Mouse (Mus musculus) monocyte, adult 5-6 weeks (primary cell): ENCODE results near the gene Gm21708. TPM values are rescaled to one million over a fixed set of nuclear protein-coding genes. Genes with fewer than 3 reads are reported as not detected.
"Not testable (repeated sequence)": the region's sequence is repeated elsewhere in the genome, so short reads cannot be mapped to it uniquely, and the experiment has no call there.

ENCODE experiments used
- ATAC-seq: fragments of 153-309, 156-312 bp; replicated peaks from 2 replicates; pipeline ENCODE4 v1.8.0; 2017; ENCODE audit warnings: mild to moderate bottlenecking; ENCODE audit not compliant: low TSS enrichment, insufficient number of reproducible peaks, severe bottlenecking, poor library complexity, low FRiP score
- total RNA-seq: library from RNA; stranded (forward); fragments of 200-1000, 200-491, 200-594 nt; gene quantifications from 3 replicates; pipeline ENCODE4 v1.2.3, GENCODE M21; 2017

The Gm21708 gene
- total RNA-seq, result 0.29 TPM in 1 of 3 replicates, not detected in the others

GRCm38 (mm10) chrY:3410067-3410466, at the start of gene Gm21708, which contains the start of gene Gm21704:
Gene Gm21708, minus strand, starts transcription at chrY:3410167.
Gene Gm21704, minus strand, starts transcription at chrY:3410167.
- ATAC-seq, result not testable (repeated sequence)

Other genes starting within 250 kb of the Gm21708 start
- 0.29 TPM in 1 of 3 replicates, not detected in the others for gene Gm21677, start 103.7 kb downstream of the Gm21708 start, total RNA-seq
- gene Gm21693, start 64.8 kb downstream of the Gm21708 start, total RNA-seq, result 0.29 TPM in 1 of 3 replicates, not detected in the others
- gene Gm21704, start within 50 bp of the Gm21708 start, total RNA-seq, result not detected in 3 replicates